Mouse (Mus musculus): ENCODE data around the gene Lpin1.

Lpin1 gene

DNA sequence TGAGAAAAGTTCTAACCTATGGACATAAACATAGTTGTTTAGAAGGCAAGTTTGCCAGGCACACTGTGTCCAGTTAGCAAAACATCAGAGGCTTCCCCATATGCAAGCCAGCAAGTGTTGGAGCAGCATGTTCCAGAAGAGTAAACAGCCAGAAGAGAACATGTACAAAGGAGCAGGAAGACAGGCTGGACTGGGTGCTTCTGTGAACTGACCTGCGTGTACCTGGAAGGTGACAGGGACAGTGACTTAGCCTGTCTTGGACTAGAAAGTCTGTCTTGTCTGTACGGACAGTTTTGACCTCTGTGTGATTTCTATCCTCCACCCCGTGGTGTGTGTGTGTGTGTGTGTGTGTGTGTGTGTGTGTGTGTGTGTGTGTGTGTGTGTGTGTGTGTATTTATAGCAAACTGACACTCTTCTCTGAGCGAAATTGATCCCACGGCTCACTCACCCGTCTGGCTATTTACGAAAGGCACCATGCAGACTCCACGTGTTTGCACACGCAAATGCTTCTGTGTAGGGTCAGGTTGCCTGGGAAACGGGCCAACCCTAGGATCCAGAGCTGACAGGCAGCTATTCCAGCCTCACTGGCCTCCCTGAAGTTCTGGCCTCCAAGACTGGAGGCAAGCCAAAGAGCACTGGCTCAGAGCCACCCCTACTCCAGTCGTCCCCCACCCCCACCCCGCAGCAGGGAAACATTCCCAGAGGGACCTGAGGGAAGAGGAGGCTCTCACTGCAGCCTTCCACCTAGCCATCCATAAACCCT lies 7.9 kb upstream of the Lpin1 start:
- DNase-seq, result peak; percentile 53

DNA sequence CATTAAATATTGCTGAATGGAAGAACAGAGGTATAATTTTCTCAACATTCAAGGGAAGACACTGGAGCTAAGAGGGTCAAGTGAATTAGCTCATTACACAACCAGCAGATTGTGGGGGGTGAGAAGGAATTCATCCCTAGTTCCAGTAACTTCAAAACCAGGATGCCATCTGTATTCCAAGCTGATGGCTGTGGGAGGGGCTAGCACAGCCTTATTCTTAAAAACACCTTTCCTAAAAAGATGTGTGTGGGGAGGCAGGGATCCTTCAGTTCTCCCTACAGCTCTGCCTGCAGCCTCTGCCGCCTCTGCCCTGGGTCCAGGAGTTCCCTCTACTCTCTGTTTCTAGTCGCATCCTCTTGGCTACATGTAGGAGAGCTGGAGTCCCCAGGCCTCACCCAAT lies 5.0 kb upstream of the Lpin1 start:
- no peak for DNase-seq

DNA sequence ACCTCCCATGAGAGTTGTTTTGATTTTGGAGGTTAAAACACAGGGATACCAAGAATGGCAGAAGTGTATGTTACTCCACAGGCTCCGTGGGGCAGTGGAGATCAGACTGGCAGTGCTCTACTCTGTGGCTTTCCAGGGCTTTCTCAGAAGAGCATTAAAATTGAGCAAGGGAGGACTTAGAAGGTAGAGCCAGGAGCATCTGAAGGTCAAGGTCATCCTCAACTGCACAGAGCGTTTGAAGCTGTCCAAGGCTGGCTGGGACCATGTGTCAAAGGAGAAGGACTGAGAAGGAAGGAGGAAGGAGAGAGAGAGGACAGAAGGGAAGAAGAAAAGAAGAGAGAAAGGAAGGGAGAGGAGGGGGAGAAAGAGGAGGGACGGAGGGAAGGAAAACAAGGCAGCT lies 3.8 kb upstream of the Lpin1 start:
- DNase-seq, result no peak

DNA sequence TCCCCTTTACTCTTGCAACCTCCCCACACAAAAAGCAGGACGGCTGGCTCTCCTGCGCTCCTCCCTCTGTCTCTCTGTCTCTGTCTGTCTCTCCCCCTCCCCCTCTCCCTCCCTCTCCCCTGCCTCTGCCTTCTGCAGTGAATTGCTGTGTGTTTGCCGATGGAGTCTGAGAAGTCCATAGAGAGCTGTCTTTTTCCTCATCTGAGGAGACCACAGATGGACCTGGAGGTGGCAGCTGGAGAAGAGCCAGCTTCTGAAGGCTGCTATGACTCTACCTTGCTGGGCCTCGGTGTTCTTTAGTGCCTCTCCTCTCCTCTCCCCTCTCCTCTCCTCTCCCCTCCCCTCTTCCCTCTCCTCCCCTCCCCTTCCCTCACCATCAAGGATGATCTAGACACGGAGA lies 5.1 kb downstream of the Lpin1 start:
- DNase-seq, result no peak

DNA sequence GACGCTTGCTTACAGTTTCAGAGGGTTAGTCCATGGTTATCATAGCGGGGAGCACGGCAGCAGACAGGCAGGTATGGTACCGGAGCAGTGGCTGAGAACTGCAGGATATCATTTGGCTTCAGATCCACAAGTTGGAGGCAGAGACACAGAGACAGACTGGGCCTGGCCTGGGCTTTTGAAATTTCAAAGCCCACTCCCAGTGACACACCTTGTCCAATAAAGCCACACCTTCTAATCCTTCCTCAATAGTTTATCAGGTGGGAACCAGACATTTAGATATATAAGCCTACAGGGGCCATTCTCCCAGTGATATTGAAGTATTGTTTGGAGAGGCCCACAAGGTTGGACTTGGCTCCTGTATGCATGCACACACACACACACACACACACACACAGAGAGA lies 8.5 kb downstream of the Lpin1 start:
- DNase-seq, result no peak

DNA sequence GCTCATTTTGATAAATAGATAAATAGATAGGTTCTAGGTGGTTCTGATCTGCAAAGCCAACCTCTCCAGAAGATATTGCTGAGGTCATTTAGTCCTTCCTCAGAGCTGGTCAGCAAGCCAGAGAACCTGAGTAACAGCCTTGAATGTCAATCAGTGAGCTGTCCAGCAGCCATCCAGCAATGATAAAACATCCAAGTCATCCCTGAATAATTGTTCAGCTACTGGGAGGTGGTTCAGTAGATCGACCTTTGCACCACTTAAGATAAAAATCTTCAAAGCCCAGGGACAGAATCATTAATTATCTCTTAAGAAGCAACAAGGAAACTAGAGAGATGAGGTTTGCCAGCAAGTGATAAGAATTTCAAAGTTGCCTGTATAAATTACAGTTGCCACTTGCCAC lies 10.4 kb downstream of the Lpin1 start:
- no peak for DNase-seq

DNA sequence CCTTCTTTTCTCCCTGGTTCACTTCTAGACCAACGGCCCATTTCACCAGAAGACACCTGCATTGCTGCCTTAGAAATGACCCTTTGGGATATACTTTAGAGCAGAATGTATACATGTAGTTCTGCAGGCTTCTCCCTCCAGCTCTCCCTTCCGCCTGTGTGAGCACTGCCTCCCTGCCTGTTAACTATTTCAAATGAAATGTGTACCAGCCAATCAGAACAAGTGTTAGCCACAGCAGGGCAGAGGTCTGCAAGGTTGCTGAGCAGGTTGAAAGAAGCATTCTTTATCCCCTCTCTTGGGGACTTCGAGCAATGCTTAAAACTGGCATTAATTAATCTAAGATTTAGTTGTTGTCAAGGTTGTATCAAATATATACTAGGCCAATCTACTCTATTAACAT lies 11.4 kb downstream of the Lpin1 start:
- no peak for DNase-seq

DNA sequence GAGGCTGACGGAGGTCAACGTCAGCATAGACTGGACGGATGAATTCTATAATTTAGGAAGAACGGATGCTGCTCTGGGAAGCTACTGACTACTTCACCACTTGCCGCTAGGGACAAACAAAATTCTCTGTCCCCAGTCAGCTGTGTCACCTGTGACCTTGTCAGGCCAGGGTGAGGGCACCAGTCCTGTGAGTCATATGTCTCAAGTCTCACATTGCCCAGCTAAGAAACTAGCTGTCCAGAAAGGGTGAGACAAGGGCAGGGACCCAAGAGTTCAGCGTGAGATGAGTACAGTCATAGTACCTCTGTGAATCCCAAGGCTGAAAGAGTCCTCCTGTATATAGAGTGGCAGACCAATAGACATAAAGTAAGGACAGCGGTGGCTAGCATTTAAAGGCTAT lies 17.0 kb downstream of the Lpin1 start:
- DNase-seq, result no peak

DNA sequence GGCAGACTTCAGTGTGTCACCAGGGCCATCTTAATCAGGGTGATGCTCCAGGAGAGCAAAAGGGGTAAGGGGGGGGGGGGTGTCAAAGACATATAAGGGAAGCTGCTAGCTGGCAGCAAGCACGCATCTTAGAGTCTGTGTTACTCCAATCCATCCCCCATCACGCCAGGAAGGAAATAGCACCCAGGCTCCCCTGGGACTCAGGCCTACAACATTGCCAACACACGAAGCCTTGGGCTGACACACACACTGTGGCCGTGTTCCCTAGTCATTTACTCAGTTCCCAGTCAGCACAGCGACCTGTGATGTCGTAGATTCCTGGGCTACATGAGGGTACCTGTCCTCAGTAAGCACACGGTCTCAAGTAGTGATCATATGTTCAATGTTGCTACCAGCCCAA lies 17.8 kb downstream of the Lpin1 start:
- DNase-seq, result no peak

DNA sequence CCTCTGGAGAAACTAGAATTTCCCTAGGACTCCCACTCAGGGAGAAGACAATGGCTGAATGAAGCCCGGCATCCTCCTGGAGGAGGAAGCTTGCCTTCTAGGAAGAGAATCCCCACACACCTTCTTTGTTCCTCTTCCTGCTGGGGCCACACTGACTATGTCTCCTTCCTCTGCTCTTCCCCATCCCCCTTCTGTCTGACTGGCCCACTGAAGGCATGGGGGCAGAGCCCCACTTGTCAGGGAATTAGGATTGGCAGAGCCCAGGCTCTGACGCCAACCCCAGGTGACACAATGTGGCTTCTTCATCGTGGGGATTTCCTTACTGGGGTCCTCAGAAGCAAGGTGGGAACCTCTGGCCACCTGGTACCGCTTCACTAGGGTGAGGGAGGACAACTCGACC lies 18.3 kb downstream of the Lpin1 start:
- DNase-seq, result no peak

DNA sequence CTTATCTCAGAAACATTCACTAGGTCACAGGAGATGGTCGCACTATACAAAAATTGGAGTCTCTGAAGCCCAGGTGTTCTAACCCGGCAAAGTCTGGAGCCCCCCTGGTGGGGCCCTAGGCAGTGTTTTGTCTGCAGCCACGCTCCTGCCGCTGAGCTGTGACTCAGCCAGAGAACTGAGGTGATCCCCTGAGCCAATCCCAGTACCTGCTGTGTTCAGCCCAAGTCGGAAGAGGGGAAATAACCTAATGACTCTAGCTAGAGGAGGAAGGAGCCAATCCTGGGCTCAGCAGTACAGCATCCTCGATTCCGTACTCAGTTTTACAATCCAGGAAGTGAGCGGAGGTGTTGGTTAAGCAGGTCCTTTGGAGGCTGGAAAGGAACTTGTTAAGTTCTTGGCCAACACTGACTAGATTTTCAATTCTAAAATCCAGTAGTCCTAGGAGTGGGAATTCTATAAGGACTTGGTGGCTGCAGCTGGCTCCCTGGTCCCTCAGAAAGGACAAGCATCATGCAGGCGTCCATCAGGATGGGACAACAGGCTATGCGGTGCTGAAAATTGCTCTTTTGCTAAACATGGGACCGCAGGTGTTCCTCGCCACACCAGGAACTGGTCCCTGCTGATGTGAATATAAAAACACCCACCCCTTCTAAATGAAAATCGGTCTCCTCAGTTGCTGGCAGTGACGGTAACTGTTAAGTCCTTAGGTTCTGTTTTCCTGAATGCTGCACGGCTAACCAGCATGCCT lies 19.1 kb downstream of the Lpin1 start:
- peak; percentile 85 for DNase-seq

DNA sequence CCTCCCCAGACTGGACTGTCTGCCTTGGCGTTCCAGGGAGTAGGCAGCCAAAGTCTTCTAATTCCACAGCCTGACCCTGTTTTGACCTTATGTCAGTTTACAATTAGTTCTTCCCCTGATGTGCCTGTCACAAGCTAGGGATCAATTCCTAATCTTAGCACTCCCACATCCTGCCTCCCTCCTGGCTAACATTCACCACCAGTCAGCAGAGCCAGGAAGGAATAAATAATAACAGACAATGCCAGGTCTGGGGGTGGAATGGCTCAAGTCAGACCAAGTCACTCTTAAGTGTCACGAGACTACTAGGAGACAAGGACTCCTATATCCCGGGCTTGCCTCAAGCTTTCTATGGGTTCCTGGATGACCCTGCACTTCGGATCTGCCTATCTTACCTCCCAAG lies 20.8 kb downstream of the Lpin1 start:
- DNase-seq, result peak; percentile 42

DNA sequence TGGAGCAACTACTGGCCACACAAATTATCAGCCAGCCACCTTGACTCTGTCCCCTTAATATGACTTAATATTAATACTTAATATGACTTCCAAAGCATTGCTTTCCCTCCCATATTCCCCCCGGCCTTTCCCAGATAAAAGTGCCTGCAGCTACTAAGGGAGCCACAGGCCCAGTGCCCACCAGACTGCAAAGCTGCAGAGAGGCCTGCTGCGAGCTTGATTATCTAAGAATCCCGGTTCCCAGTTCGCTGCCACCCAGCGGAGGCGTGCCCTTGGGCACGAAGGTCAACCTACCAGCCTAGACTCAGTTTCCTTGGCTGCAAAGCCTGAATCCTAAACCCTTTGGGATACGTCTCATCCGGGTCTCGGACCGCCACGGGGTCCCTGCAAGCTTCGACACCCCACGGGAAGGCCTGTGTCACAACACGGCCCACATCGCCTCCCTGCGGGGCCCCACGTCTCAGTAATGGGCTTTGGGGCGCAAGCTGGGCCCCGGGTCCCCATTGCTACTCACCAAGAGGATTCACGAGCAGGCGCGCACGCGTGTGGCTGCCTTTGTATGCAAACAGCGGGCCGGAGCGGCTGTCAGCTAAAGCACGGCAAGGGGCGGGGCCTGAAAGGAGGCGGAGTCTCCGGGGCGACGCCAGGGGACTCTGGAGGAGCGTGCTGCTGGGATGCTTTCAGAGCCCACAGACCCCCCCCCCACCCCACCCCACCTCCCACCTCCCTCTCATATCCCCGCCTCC lies 21.4 kb downstream of the Lpin1 start:
- DNase-seq, result peak; percentile 90

DNA sequence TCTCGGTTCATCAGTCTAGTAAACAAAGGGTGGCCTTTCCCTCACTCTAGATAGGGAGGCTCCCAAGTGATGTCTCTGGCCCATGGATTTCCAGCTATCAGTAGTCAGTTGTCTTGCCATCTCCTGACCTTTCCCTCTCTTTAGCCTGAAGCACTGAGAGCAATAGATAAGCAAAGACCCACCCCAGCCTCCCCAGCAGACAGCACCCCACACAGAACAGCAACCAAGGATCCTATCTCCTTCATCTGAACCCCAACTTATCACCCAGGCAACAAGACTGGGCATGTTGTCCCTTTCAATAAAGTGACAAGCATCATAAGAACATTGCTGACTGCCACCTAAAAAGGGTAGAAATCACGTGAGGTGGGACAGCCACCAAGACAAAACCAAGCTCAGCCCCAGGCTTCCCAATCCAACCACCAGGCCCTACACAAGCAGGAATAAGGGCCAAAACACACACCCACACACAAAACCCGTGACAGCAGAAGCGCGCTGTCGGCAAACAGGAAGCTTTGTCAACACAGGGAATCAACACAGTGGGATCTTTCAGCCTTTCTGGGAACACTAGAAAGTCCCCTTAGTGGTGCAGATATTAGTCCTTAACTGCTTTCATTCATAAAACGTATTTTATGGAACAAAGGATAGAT lies 22.2 kb downstream of the Lpin1 start:
- peak; percentile 46 for DNase-seq

DNA sequence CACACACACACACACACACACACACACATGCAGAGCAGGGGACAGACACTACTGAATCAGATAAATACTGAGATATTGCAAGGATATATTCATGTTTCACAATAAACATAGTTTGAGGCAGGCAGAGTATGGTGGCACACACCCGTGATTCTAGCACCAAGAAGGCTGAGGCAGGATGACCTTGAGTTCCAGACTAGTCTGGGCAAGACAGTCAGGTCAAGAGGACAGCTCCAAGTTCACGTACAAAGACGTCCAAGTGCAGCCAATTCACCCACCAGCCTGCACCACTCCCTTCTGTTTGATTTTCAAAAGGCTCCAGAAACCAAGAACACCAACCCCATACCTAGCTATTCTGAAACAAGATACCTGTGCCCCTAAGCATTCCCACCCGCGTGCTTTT lies 23.0 kb downstream of the Lpin1 start:
- no peak for DNase-seq

DNA sequence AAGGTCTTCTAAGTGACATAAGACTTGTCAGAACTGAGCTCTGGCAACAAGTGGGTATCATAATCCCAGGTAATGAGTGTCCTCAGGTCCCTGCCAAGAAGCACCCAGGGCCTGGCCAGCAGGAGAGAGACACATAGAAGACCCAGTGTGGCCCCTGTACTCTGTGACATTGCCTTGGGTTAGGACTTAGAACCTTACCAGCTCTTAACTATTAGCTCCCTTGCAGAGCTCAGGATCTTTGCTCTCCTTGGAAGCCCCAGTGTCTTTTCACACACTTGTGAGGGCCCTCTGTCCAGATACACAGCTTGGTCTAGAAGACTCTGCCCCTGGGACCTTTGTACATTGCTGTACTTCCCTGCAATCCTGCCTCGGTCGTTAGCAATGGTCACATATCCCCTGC lies 23.7 kb downstream of the Lpin1 start:
- DNase-seq, result no peak

DNA sequence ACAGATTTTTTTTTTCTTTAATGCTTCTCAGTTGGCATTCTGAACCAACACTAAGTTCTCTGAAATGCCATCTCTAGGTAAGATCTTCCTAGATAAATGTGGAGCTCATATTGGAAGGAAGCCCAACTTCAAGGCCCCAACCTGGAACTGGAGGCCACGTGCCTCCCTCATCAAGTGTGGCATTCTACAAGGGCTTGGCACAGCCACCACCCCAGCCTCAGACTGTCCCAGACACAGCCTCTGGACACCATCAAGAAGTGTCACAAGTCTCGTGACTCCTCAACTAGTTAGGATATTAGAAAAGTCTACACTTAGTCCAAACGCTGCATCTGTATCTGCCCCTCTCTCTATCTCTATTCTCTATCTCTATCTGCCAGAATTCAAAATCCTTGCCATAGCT lies 25.8 kb downstream of the Lpin1 start:
- DNase-seq, result no peak

DNA sequence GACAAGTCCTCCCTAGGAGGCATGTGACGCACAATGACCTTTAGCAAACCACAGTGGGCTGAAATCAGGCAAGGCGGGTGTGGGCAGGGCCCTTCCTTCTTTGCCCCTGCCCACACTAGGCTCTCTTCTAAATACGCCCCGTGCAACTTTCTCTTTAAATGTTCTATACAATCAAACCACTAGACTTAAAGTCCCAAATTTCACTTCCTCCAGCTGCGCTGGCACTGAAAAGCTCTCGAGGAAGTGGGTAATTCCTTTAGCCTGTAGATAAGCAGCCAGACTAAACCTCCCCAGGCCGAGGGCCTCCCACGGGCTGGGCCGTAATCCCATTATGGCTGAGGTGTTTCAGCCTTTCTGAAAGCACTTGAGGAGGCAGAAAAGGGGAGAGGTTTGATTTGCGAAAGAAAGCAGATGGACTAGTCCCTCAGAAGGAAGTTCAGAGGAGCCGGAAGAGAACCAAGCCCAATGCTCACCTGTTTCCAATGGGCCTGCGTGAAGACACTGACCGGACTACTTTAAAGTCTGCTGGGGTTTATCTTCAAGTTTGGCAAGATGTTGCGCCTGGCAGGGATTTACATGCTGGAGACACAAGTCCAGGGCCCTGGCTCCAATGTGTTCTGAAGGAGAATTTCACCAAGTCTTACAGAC lies 26.6 kb downstream of the Lpin1 start:
- DNase-seq, result no peak

DNA sequence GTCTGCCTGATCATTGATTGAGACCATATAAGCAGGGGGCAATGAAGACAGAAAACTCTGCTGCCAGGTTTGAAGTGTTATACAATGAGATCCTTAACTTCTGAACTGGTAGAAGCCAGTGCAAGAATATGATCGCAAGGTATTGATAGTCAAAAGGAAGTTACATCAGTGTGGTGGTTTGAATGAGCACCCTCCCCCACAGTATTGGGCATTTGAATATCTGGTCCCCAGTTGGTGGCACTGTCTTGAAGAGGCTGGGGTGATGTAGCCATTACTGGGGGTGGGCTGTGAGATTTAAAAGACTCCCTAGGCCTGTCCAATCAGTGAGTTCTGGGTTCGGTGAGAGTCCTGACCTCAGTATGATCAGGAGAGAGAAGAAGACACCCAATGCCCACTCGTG lies 27.5 kb downstream of the Lpin1 start:
- DNase-seq, result no peak

DNA sequence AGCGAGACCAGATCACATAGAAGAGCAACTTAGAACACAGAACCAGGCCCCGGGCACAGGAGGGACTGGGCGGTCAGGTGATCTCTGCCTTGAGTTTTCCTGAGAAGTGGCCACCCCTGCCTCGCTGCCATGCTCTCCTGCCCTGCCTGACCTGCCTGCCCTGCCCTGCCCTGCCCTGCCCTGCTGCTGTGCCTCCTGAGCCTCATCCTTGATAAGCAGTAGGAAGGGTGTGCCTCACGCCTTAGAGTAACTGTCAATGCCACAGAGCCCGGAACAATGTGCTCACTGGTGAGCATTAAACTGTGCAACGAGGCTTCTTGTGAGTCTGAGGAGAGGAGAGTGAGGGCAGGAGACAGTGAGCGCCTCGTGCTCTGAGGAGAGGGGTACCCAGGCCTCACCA lies 30.5 kb downstream of the Lpin1 start:
- no peak for DNase-seq

DNA sequence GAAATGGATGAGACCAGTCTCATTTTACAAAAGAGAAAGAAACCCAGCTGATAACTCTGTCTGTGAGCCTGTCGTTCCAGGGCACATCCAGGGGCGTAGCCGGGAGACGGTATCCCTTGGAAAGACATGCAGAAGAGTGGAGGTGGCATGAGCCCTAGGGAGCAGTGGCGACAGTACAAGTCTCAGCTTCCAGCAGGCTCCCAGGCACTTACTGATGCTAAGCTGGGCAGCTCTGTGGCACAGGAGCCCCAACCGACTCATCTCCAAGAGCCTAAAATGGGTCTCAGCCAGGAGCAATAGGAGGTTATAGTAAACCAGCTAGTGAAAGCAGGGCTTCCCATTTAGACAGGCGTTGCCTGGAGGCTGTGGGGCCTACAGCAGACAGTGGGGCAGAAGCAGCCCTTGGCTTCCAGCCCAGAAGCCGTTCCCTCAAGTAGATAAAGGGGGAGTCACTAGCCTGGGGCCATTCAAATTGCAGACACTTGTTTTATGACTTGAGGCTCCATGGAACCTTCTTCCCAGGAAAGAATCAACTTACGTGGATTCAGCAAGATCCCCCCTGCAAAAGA lies 33.0 kb downstream of the Lpin1 start:
- peak; percentile 52 for DNase-seq

DNA sequence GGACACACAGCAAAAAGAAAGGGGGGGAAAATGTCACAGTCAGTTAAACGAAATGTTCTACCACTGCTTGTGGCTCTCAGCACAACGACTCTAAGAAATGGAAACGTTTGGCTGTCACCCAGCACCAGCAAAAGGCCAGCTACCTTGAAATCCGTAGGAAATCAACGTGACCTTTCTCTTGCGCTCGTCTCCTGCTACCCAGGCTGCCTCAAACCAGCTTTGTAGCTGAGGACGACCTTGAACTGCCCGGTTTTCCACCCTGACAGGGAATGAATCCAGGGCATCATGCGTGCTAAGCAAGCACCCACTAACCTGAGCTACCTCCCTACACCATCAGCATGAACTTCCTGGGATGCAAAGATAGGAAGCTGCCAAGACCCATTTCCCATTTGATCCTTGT lies 39.5 kb downstream of the Lpin1 start:
- DNase-seq, result no peak

All from cerebellum, adult 11-12 months (tissue).